Mouse (Mus musculus): ENCODE results near the gene Abhd6. TPM values are rescaled to one million over a fixed set of nuclear protein-coding genes. Genes with fewer than 3 reads are reported as not detected.

Gene Abhd6
- total RNA-seq, 2 experiments from 2014 or later: 79.1 to 80.3 TPM

Other genes with a start within 250 kb of the Abhd6 start
- gene Gm26661, start 211.3 kb upstream of the Abhd6 start, total RNA-seq (2021): not detected
- 10 to 100 TPM; 40.3 to 62.2 TPM for gene Flnb, start 184.9 kb upstream of the Abhd6 start, total RNA-seq (2021)
- gene Gm45521, start 45.6 kb upstream of the Abhd6 start, total RNA-seq (2021): not detected
- under 1 TPM; 0.07 to 0.10 TPM for gene Dnase1l3, start 8.3 kb upstream of the Abhd6 start, total RNA-seq (2021)
- gene Rpp14, start 77.5 kb downstream of the Abhd6 start, total RNA-seq (2021): 10 to 100 TPM; 24.4 to 34.7 TPM
- gene Pxk, start 95.3 kb downstream of the Abhd6 start, total RNA-seq (2021): 10 to 100 TPM; 29.6 to 32.4 TPM
- 100 to 1,000 TPM; 169 to 171 TPM for gene Pdhb, start 170.1 kb downstream of the Abhd6 start, total RNA-seq (2021)
- 10 to 100 TPM; 69.7 to 74.9 TPM for gene Kctd6, start 211.2 kb downstream of the Abhd6 start, total RNA-seq (2021)